Mouse (Mus musculus): ENCODE data around the gene Rd3. TPM values are rescaled to one million over a fixed set of nuclear protein-coding genes. Genes with fewer than 3 reads are reported as not detected.

The Rd3 gene
- polyA plus RNA-seq, 1 experiment from 2014 or later: 0.92 TPM

- Histone ChIP-seq H3K9ac (ENCODE audit: low read length) (no peak overlapping the region), H3K4me1 (replicated peaks; ENCODE audit: control insufficient read depth, insufficient read depth, low read length) (no peaks in the 10 kb centered on the region), H3K9me3 (ENCODE audit: control insufficient read depth, low read length) (no peaks in the 10 kb centered on the region), H3K4me2 (ENCODE audit: low read depth, low read length, severe bottlenecking) (no peak overlapping the region), H3K4me3 (ENCODE audit: low read depth, low read length) (no peak overlapping the region), H3K36me3 (ENCODE audit: control insufficient read depth, insufficient read depth, low read length) (no peaks in the 10 kb centered on the region), H3K27ac (ENCODE audit: low read depth, low read length) (no peak overlapping the region), H3K27me3 (ENCODE audit: control insufficient read depth, insufficient read depth, low read length) (no peaks in the 10 kb centered on the region)
- ATAC-seq (replicated peaks; ENCODE audit: low FRiP score) (no peak), DNase-seq (ENCODE audit: low spot score) (no peak)
- 67% methylated on average over 3 of the region's 3 CpGs for WGBS
Measured at GRCm38 (mm10) chr1:191956261-191956660, 20.9 kb upstream of the Rd3 start.

- H3K27me3 ChIP-seq (ENCODE audit: control insufficient read depth, insufficient read depth, low read length): no peaks in the 10 kb centered on the region
- no peak overlapping the region for H3K4me3 ChIP-seq (ENCODE audit: low read depth, low read length)
- no peak for ATAC-seq (replicated peaks; ENCODE audit: low FRiP score)
- DNase-seq (ENCODE audit: low spot score): no peak
- no peaks in the 10 kb centered on the region for H3K36me3 ChIP-seq (ENCODE audit: control insufficient read depth, insufficient read depth, low read length)
- no peak overlapping the region for H3K27ac ChIP-seq (ENCODE audit: low read depth, low read length)
- no peaks in the 10 kb centered on the region for H3K4me1 ChIP-seq (replicated peaks; ENCODE audit: control insufficient read depth, insufficient read depth, low read length)
- WGBS: 84% methylated on average over 2 of the region's 2 CpGs
- H3K9ac ChIP-seq (ENCODE audit: low read length): no peak overlapping the region
- H3K4me2 ChIP-seq (ENCODE audit: low read depth, low read length, severe bottlenecking): no peak overlapping the region
- no peaks in the 10 kb centered on the region for H3K9me3 ChIP-seq (ENCODE audit: control insufficient read depth, low read length)
Measured at GRCm38 (mm10) chr1:191956871-191957270, 20.3 kb upstream of the Rd3 start.

DNA sequence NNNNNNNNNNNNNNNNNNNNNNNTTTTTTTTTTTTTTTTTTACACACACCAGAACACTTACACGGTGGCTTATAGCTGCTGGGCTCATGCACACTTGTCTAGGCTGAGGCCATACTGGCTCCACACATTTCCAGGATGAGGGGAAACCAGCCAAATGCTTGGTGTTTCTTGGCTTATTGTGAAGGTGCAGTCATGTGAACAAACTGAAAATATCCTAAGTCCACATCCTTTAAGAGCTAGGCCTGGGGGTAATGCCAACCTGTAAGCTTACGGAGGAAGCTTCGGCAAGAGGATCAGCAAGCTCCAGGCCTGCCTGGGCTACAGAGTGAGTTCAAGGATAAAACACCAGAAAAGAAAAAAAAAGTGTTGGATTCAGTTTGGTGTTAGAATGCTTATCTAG is 19.8 kb upstream of the Rd3 start:
- no peaks in the 10 kb centered on the region for H3K9me3 ChIP-seq (ENCODE audit: control insufficient read depth, low read length)
- DNase-seq (ENCODE audit: low spot score) (no peak), ATAC-seq (replicated peaks; ENCODE audit: low FRiP score) (no peak)
- no peak overlapping the region for H3K4me2 ChIP-seq (ENCODE audit: low read depth, low read length, severe bottlenecking)
- 85% methylated on average over 3 of the region's 3 CpGs for whole genome bisulfite sequencing
- H3K9ac ChIP-seq (ENCODE audit: low read length): no peak overlapping the region
- H3K4me3 ChIP-seq (ENCODE audit: low read depth, low read length): no peak overlapping the region
- H3K36me3 ChIP-seq (ENCODE audit: control insufficient read depth, insufficient read depth, low read length): no peaks in the 10 kb centered on the region
- no peaks in the 10 kb centered on the region for H3K27me3 ChIP-seq (ENCODE audit: control insufficient read depth, insufficient read depth, low read length)
- H3K4me1 ChIP-seq (replicated peaks; ENCODE audit: control insufficient read depth, insufficient read depth, low read length): no peaks in the 10 kb centered on the region
- H3K27ac ChIP-seq (ENCODE audit: low read depth, low read length): no peak overlapping the region

DNA sequence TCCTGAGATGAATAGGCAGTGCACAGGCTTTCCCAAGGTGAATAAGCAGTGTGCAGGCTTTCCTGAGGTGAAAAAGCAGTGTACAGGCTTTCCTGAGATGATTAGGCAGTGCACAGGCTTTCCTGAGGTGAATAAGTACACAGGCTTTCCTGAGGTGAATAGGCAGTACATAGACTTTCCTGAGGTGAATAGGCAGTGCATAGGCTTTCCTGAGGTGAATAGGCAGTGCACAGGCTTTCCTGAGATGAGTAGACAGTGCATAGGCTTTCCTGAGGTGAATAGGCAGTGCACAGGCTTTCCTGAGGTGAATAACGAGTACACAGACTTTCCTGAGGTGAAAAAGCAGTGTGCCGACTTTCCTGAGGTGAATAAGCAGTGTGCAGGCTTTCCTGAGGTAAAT is 16.2 kb upstream of the Rd3 start:
- H3K9ac ChIP-seq (ENCODE audit: low read length): no peak overlapping the region
- H3K36me3 ChIP-seq (ENCODE audit: control insufficient read depth, insufficient read depth, low read length): no peaks in the 10 kb centered on the region
- 46% methylated on average over 2 of the region's 2 CpGs for WGBS
- DNase-seq (ENCODE audit: low spot score) (no peak), ATAC-seq (replicated peaks; ENCODE audit: low FRiP score) (no peak)
- no peaks in the 10 kb centered on the region for H3K27me3 ChIP-seq (ENCODE audit: control insufficient read depth, insufficient read depth, low read length)
- H3K4me1 ChIP-seq (replicated peaks; ENCODE audit: control insufficient read depth, insufficient read depth, low read length): no peaks in the 10 kb centered on the region
- no peak overlapping the region for H3K4me3 ChIP-seq (ENCODE audit: low read depth, low read length)
- no peak overlapping the region for H3K4me2 ChIP-seq (ENCODE audit: low read depth, low read length, severe bottlenecking)
- H3K9me3 ChIP-seq (ENCODE audit: control insufficient read depth, low read length): no peaks in the 10 kb centered on the region
- H3K27ac ChIP-seq (ENCODE audit: low read depth, low read length): no peak overlapping the region

- Histone ChIP-seq H3K27me3 (ENCODE audit: control insufficient read depth, insufficient read depth, low read length) (no peaks in the 10 kb centered on the region), H3K9me3 (ENCODE audit: control insufficient read depth, low read length) (no peaks in the 10 kb centered on the region), H3K4me1 (replicated peaks; ENCODE audit: control insufficient read depth, insufficient read depth, low read length) (no peaks in the 10 kb centered on the region), H3K4me3 (ENCODE audit: low read depth, low read length) (no peak overlapping the region), H3K36me3 (ENCODE audit: control insufficient read depth, insufficient read depth, low read length) (no peaks in the 10 kb centered on the region), H3K27ac (ENCODE audit: low read depth, low read length) (no peak overlapping the region), H3K9ac (ENCODE audit: low read length) (no peak overlapping the region), H3K4me2 (ENCODE audit: low read depth, low read length, severe bottlenecking) (no peak overlapping the region)
- WGBS: 76% methylated on average over 3 of the region's 3 CpGs
- ATAC-seq (replicated peaks; ENCODE audit: low FRiP score): no peak
- peak; percentile 29 for DNase-seq (ENCODE audit: low spot score)
Measured at GRCm38 (mm10) chr1:191963413-191963812, 13.8 kb upstream of the Rd3 start.

- peak; percentile 70 for ATAC-seq (replicated peaks; ENCODE audit: low FRiP score)
- no peaks in the 10 kb centered on the region for H3K27me3 ChIP-seq (ENCODE audit: control insufficient read depth, insufficient read depth, low read length)
- no peak overlapping the region for H3K9ac ChIP-seq (ENCODE audit: low read length)
- H3K4me2 ChIP-seq (ENCODE audit: low read depth, low read length, severe bottlenecking): no peak overlapping the region
- H3K36me3 ChIP-seq (ENCODE audit: control insufficient read depth, insufficient read depth, low read length): no peaks in the 10 kb centered on the region
- H3K4me1 ChIP-seq (replicated peaks; ENCODE audit: control insufficient read depth, insufficient read depth, low read length): no peaks in the 10 kb centered on the region
- DNase-seq (ENCODE audit: low spot score): peak; percentile 87
- H3K27ac ChIP-seq (ENCODE audit: low read depth, low read length): no peak overlapping the region
- WGBS: 26% methylated on average over 8 of the region's 8 CpGs
- H3K4me3 ChIP-seq (ENCODE audit: low read depth, low read length): no peak overlapping the region
- H3K9me3 ChIP-seq (ENCODE audit: control insufficient read depth, low read length): no peaks in the 10 kb centered on the region
Measured at GRCm38 (mm10) chr1:191963948-191964772, 13.0 kb upstream of the Rd3 start.

DNA sequence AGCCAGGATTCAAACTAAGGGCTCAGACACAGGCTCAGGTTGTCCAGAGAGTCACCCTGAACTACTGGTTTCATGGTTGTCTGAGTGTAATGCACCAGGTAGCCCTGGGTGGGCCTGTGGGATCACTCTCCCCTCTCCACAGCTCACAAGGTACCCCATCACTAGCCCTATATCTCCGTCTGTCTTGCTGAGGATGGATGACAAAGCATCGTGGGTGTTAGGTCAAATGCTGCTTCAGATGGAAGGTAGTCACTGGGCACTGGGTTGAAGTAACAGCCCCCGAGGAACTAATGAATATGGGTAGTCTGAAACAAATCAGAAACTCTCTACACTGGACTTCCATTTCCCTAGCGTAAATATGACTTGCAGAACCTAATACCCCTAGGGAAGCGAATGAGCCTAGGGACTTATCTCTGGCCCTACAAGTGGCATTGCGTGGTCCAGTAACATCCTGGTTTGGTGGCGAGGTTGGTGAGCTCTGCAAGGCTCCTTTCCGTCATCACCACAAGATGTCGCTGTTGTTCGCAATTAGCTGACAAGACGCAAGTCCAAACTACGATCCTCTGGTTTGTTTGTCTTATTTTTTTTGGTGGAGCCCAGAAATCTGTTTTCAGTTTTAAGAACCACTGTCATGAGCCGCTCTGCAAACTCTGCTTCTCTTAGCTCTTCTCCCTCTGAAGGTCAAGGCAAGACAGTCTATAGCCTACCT is 12.2 kb upstream of the Rd3 start:
- Histone ChIP-seq H3K4me3 (ENCODE audit: low read depth, low read length) (no peak overlapping the region), H3K27ac (ENCODE audit: low read depth, low read length) (no peak overlapping the region), H3K9ac (ENCODE audit: low read length) (no peak overlapping the region), H3K4me1 (replicated peaks; ENCODE audit: control insufficient read depth, insufficient read depth, low read length) (no peaks in the 10 kb centered on the region), H3K4me2 (ENCODE audit: low read depth, low read length, severe bottlenecking) (no peak overlapping the region), H3K36me3 (ENCODE audit: control insufficient read depth, insufficient read depth, low read length) (no peaks in the 10 kb centered on the region), H3K27me3 (ENCODE audit: control insufficient read depth, insufficient read depth, low read length) (no peaks in the 10 kb centered on the region), H3K9me3 (ENCODE audit: control insufficient read depth, low read length) (no peaks in the 10 kb centered on the region)
- 19% methylated on average over 13 of the region's 13 CpGs for WGBS
- DNase-seq (ENCODE audit: low spot score): peak; percentile 87
- ATAC-seq (replicated peaks; ENCODE audit: low FRiP score): 0 out of 2 replicates have a peak, but pooled peaks have one; percentile 46

DNA sequence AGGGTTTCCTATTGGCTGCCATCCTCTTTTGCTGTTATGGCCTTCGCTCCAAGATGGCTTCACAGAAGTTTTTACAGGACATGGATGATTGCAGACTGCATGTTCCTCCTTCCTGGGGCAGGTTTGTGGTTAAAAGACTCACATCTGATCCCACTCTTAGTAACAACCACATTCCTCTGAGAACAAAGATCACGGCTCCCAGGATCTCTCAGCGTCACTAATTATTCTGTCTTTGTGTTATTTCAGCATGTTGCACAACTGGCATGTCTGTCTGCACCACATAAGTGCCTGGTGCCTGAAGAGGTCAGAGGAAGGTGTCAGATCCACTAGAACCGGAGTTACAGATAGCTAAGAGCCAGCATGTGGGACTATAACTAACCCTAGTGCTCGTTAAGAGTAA is 7.2 kb upstream of the Rd3 start:
- H3K4me2 ChIP-seq (ENCODE audit: low read depth, low read length, severe bottlenecking): no peak overlapping the region
- ATAC-seq (replicated peaks; ENCODE audit: low FRiP score): no peak

More for the DNA sequence above, 7.2 kb upstream of the Rd3 start:
- H3K9ac ChIP-seq (ENCODE audit: low read length): no peak overlapping the region
- H3K4me3 ChIP-seq (ENCODE audit: low read depth, low read length): no peak overlapping the region
- H3K9me3 ChIP-seq (ENCODE audit: control insufficient read depth, low read length): no peaks in the 10 kb centered on the region
- peak; percentile 26 for DNase-seq (ENCODE audit: low spot score)
- H3K27ac ChIP-seq (ENCODE audit: low read depth, low read length): no peak overlapping the region
- no peaks in the 10 kb centered on the region for H3K4me1 ChIP-seq (replicated peaks; ENCODE audit: control insufficient read depth, insufficient read depth, low read length)
- no peaks in the 10 kb centered on the region for H3K27me3 ChIP-seq (ENCODE audit: control insufficient read depth, insufficient read depth, low read length)
- 64% methylated on average over 5 of the region's 5 CpGs for WGBS
- no peaks in the 10 kb centered on the region for H3K36me3 ChIP-seq (ENCODE audit: control insufficient read depth, insufficient read depth, low read length)
